Mouse (Mus musculus): Measurements from ENCODE around the gene Mrpl53.

DNA sequence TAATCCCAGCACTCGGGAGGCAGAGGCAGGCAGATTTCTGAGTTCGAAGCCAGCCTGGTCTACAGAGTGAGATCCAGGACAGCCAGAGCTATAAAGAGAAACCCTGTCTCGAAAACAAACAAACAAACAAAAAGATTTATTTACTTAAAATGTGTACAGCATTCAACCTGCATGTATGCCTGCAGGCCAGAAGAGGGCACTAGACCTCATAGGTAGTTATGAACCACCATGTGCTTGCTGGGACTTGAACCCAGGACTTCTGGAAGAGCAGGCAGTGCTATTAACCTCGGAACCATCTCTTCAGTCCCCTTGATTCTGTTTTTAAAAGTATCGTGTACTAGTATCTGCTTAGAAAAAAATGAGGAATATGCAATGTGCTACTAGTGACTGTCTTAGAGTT lies 18.6 kb downstream of the Mrpl53 start:
- TF ChIP-seq CTCF (IDR thresholded peaks at IDR 0.05; ENCODE audit: low read depth) (peak; percentile 69), EP300 (IDR thresholded peaks at IDR 0.05; ENCODE audit: low read depth) (no peak)

Measured in liver, embryonic 14.5 days (tissue).